Mouse (Mus musculus): ENCODE measurements around the gene Anp32e. TPM values are rescaled to one million over a fixed set of nuclear protein-coding genes. Genes with fewer than 3 reads are reported as not detected.
"Not testable (repeated sequence)": the region's sequence is repeated elsewhere in the genome, so short reads cannot be mapped to it uniquely, and the experiment has no call there.

Gene Anp32e
- polyA plus RNA-seq, 1 experiment from 2014 or later, result 36.5 TPM

GRCm38 (mm10) chr3:95972873-95973634 is 44.0 kb downstream of the Anp32e start:
- WGBS, result 2% methylated on average over 34 of the region's 34 CpGs

GRCm38 (mm10) chr3:95977079-95977478 is 48.0 kb downstream of the Anp32e start:
- no peaks in the 10 kb centered on the region for H3K4me1 ChIP-seq (ENCODE audit: control insufficient read depth, insufficient read depth, low read length)
- H3K27ac ChIP-seq (ENCODE audit: low read depth, low read length), result no peak overlapping the region
- no peak overlapping the region for H3K4me2 ChIP-seq (ENCODE audit: low read depth, low read length)
- H3K9ac ChIP-seq (replicated peaks; ENCODE audit: low read depth, low read length), result no peak overlapping the region
- H3K9me3 ChIP-seq (ENCODE audit: control insufficient read depth, low read length), result no peaks in the 10 kb centered on the region
- no peaks in the 10 kb centered on the region for H3K27me3 ChIP-seq (ENCODE audit: control insufficient read depth, insufficient read depth, low read length)
- H3K4me3 ChIP-seq (ENCODE audit: low read depth, low read length), result no peak overlapping the region
- H3K36me3 ChIP-seq (ENCODE audit: control insufficient read depth, insufficient read depth, low read length), result no peaks in the 10 kb centered on the region
- 69% methylated on average over 3 of the region's 3 CpGs for WGBS
- ATAC-seq (ENCODE audit: low read depth), result no peak

More at GRCm38 (mm10) chr3:95972873-95973634, 44.0 kb downstream of the Anp32e start:
- peak overlapping the region; percentile 78 for H3K27ac ChIP-seq (ENCODE audit: low read depth, low read length)
- H3K4me3 ChIP-seq (ENCODE audit: low read depth, low read length), result peak overlapping the region; percentile 4
- H3K4me2 ChIP-seq (ENCODE audit: low read depth, low read length), result peak overlapping the region; percentile 45
- H3K9me3 ChIP-seq (ENCODE audit: control insufficient read depth, low read length), result no peaks in the 10 kb centered on the region
- no peaks in the 10 kb centered on the region for H3K4me1 ChIP-seq (ENCODE audit: control insufficient read depth, insufficient read depth, low read length)
- peak overlapping the region; percentile 39; the same call in 1 of the 2 replicates for H3K9ac ChIP-seq (replicated peaks; ENCODE audit: low read depth, low read length)
- H3K27me3 ChIP-seq (ENCODE audit: control insufficient read depth, insufficient read depth, low read length), result no peaks in the 10 kb centered on the region
- no peaks in the 10 kb centered on the region for H3K36me3 ChIP-seq (ENCODE audit: control insufficient read depth, insufficient read depth, low read length)
- peak; percentile 96 for ATAC-seq (ENCODE audit: low read depth)

GRCm38 (mm10) chr3:95977587-95977986 is 48.5 kb downstream of the Anp32e start:
- ATAC-seq (ENCODE audit: low read depth); H3K9ac ChIP-seq (replicated peaks; ENCODE audit: low read depth, low read length); H3K4me1 ChIP-seq (ENCODE audit: control insufficient read depth, insufficient read depth, low read length); H3K36me3 ChIP-seq (ENCODE audit: control insufficient read depth, insufficient read depth, low read length); H3K9me3 ChIP-seq (ENCODE audit: control insufficient read depth, low read length); H3K27ac ChIP-seq (ENCODE audit: low read depth, low read length); H3K27me3 ChIP-seq (ENCODE audit: control insufficient read depth, insufficient read depth, low read length); H3K4me3 ChIP-seq (ENCODE audit: low read depth, low read length); H3K4me2 ChIP-seq (ENCODE audit: low read depth, low read length): not testable (repeated sequence)
- 97% methylated on average over 6 of the region's 7 CpGs for WGBS

- Histone ChIP-seq H3K36me3 (ENCODE audit: control insufficient read depth, insufficient read depth, low read length) (no peaks in the 10 kb centered on the region), H3K4me2 (ENCODE audit: low read depth, low read length) (no peak overlapping the region), H3K9me3 (ENCODE audit: control insufficient read depth, low read length) (no peaks in the 10 kb centered on the region), H3K9ac (replicated peaks; ENCODE audit: low read depth, low read length) (no peak overlapping the region), H3K27ac (ENCODE audit: low read depth, low read length) (no peak overlapping the region), H3K4me3 (ENCODE audit: low read depth, low read length) (no peak overlapping the region), H3K27me3 (ENCODE audit: control insufficient read depth, insufficient read depth, low read length) (no peaks in the 10 kb centered on the region), H3K4me1 (ENCODE audit: control insufficient read depth, insufficient read depth, low read length) (no peaks in the 10 kb centered on the region)
- WGBS, result 78% methylated on average over 9 of the region's 9 CpGs
- no peak for ATAC-seq (ENCODE audit: low read depth)
Measured at GRCm38 (mm10) chr3:95978265-95978664, 49.2 kb downstream of the Anp32e start.

GRCm38 (mm10) chr3:95980276-95980970 is 51.4 kb downstream of the Anp32e start:
- no peaks in the 10 kb centered on the region for H3K27me3 ChIP-seq (ENCODE audit: control insufficient read depth, insufficient read depth, low read length)
- H3K9me3 ChIP-seq (ENCODE audit: control insufficient read depth, low read length), result no peaks in the 10 kb centered on the region
- H3K4me3 ChIP-seq (ENCODE audit: low read depth, low read length), result no peak overlapping the region
- no peaks in the 10 kb centered on the region for H3K36me3 ChIP-seq (ENCODE audit: control insufficient read depth, insufficient read depth, low read length)
- H3K4me1 ChIP-seq (ENCODE audit: control insufficient read depth, insufficient read depth, low read length), result peaks cover 5% of the 10 kb centered on the region; the same call in 1 of the 2 replicates
- WGBS, result 84% methylated on average over 12 of the region's 12 CpGs
- no peak for ATAC-seq (ENCODE audit: low read depth)
- H3K9ac ChIP-seq (replicated peaks; ENCODE audit: low read depth, low read length), result no peak overlapping the region
- no peak overlapping the region for H3K4me2 ChIP-seq (ENCODE audit: low read depth, low read length)
- no peak overlapping the region for H3K27ac ChIP-seq (ENCODE audit: low read depth, low read length)

GRCm38 (mm10) chr3:95982129-95982528 is 53.1 kb downstream of the Anp32e start:
- no peak overlapping the region for H3K27ac ChIP-seq (ENCODE audit: low read depth, low read length)
- no peak overlapping the region for H3K4me3 ChIP-seq (ENCODE audit: low read depth, low read length)
- no peaks in the 10 kb centered on the region for H3K36me3 ChIP-seq (ENCODE audit: control insufficient read depth, insufficient read depth, low read length)
- no peaks in the 10 kb centered on the region for H3K27me3 ChIP-seq (ENCODE audit: control insufficient read depth, insufficient read depth, low read length)
- no peak overlapping the region for H3K9ac ChIP-seq (replicated peaks; ENCODE audit: low read depth, low read length)
- H3K4me1 ChIP-seq (ENCODE audit: control insufficient read depth, insufficient read depth, low read length), result peaks cover 20% of the 10 kb centered on the region
- no peaks in the 10 kb centered on the region for H3K9me3 ChIP-seq (ENCODE audit: control insufficient read depth, low read length)
- ATAC-seq (ENCODE audit: low read depth), result no peak
- no peak overlapping the region for H3K4me2 ChIP-seq (ENCODE audit: low read depth, low read length)
- 89% methylated on average over 4 of the region's 4 CpGs for WGBS

- 4% methylated on average over 12 of the region's 12 CpGs for WGBS
- H3K4me2 ChIP-seq (ENCODE audit: low read depth, low read length), result peak overlapping the region; percentile 43
- H3K36me3 ChIP-seq (ENCODE audit: control insufficient read depth, insufficient read depth, low read length), result peaks cover 23% of the 10 kb centered on the region
- peak overlapping the region; percentile 93 for H3K27ac ChIP-seq (ENCODE audit: low read depth, low read length)
- no peaks in the 10 kb centered on the region for H3K9me3 ChIP-seq (ENCODE audit: control insufficient read depth, low read length)
- peak; percentile 92 for ATAC-seq (ENCODE audit: low read depth)
- H3K9ac ChIP-seq (replicated peaks; ENCODE audit: low read depth, low read length), result peak overlapping the region; percentile 13
- peaks cover 20% of the 10 kb centered on the region for H3K4me1 ChIP-seq (ENCODE audit: control insufficient read depth, insufficient read depth, low read length)
- 0 out of 2 replicates have a peak overlapping the region, but pooled peaks have one; percentile 5 for H3K4me3 ChIP-seq (ENCODE audit: low read depth, low read length)
- no peaks in the 10 kb centered on the region for H3K27me3 ChIP-seq (ENCODE audit: control insufficient read depth, insufficient read depth, low read length)
Measured at GRCm38 (mm10) chr3:95985209-95986000, 56.4 kb downstream of the Anp32e start.

- Histone ChIP-seq H3K27ac (ENCODE audit: low read depth, low read length) (peak overlapping the region; percentile 93), H3K4me1 (ENCODE audit: control insufficient read depth, insufficient read depth, low read length) (peaks cover 20% of the 10 kb centered on the region), H3K36me3 (ENCODE audit: control insufficient read depth, insufficient read depth, low read length) (peaks cover 30% of the 10 kb centered on the region), H3K4me3 (ENCODE audit: low read depth, low read length) (0 out of 2 replicates have a peak overlapping the region, but pooled peaks have one; percentile 5), H3K4me2 (ENCODE audit: low read depth, low read length) (peak overlapping the region; percentile 43), H3K27me3 (ENCODE audit: control insufficient read depth, insufficient read depth, low read length) (no peaks in the 10 kb centered on the region), H3K9me3 (ENCODE audit: control insufficient read depth, low read length) (no peaks in the 10 kb centered on the region), H3K9ac (replicated peaks; ENCODE audit: low read depth, low read length) (peak overlapping the region; percentile 13)
- WGBS, result under 1% methylated on average over 21 of the region's 21 CpGs
- peak; percentile 29; the same call in 1 of the 2 replicates for ATAC-seq (ENCODE audit: low read depth)
Measured at GRCm38 (mm10) chr3:95986001-95986622, 57.1 kb downstream of the Anp32e start.
